Mouse (Mus musculus): ENCODE measurements around the gene Dcakd. TPM values are rescaled to one million over a fixed set of nuclear protein-coding genes. Genes with fewer than 3 reads are reported as not detected.

Dcakd gene
- total RNA-seq, 2 experiments from 2014 or later = 117 to 118 TPM

GRCm38 (mm10) chr11:102946265-102946991, 81.7 kb downstream of the Dcakd start, which contains the start of gene C1ql1:
Gene C1ql1, minus strand, starts transcription at chr11:102946688.
- DNase-seq (ENCODE audit: low spot score in 2 of 2) = peak; percentile 68 to 82

GRCm38 (mm10) chr11:102945306-102946264, 82.5 kb downstream of the Dcakd start:
- no peak for DNase-seq (ENCODE audit: low spot score in 2 of 2)

Small RNAs within 50 kb of the gene (microRNA-seq; reads per million reads assigned to microRNA genes)
- gene Mir6931 = 0 reads per million in 2 experiments

Other genes starting within 250 kb of the Dcakd start
- gene Gjc1, start 208.6 kb downstream of the Dcakd start, total RNA-seq (2021) = 10 to 100 TPM; 15.4 to 17.6 TPM
- gene Higd1b, start 192.5 kb downstream of the Dcakd start, total RNA-seq (2021) = 10 to 100 TPM in 1 of 2 experiments, 1 to 10 TPM in 1; 9.3 to 11.1 TPM
- gene Eftud2, start 147.3 kb downstream of the Dcakd start, total RNA-seq (2021) = 100 to 1,000 TPM; 105 to 117 TPM
- gene Ccdc103, start 147.1 kb downstream of the Dcakd start, total RNA-seq (2021) = 1 to 10 TPM; 1.1 to 1.4 TPM
- gene Fam187a, start 143.2 kb downstream of the Dcakd start, total RNA-seq (2021) = not detected
- 100 to 1,000 TPM; 273 to 295 TPM for gene Gfap, start 127.4 kb downstream of the Dcakd start, total RNA-seq (2021)
- gene Kif18b, start 103.2 kb downstream of the Dcakd start, total RNA-seq (2021) = 1 to 10 TPM; 2.6 TPM
- 10 to 100 TPM; 32.3 to 37.5 TPM for gene C1ql1, start 81.6 kb downstream of the Dcakd start, total RNA-seq (2021)
- 10 to 100 TPM; 79.7 to 87.3 TPM for gene Nmt1, start 143 bp downstream of the Dcakd start, total RNA-seq (2021)
- gene Plcd3, start 73.3 kb upstream of the Dcakd start, total RNA-seq (2021) = 10 to 100 TPM; 13.4 to 13.7 TPM
- gene Acbd4, start 73.3 kb upstream of the Dcakd start, total RNA-seq (2021) = 10 to 100 TPM; 63.1 to 66.1 TPM
- gene Hexim1, start 87.9 kb upstream of the Dcakd start, total RNA-seq (2021) = 10 to 100 TPM; 38.0 to 38.7 TPM
- 10 to 100 TPM; 14.4 to 16.9 TPM for gene Hexim2, start 104.1 kb upstream of the Dcakd start, total RNA-seq (2021)
- gene Fmnl1, start 142.8 kb upstream of the Dcakd start, total RNA-seq (2021) = 10 to 100 TPM; 83.4 to 87.0 TPM
- 1 to 10 TPM; 1.8 TPM for gene 1700023F06Rik, start 180.2 kb upstream of the Dcakd start, total RNA-seq (2021)
- gene Spata32, start 190.1 kb upstream of the Dcakd start, total RNA-seq (2021) = 1 to 10 TPM; 1.3 to 1.4 TPM
- 1 to 10 TPM; 3.7 to 3.8 TPM for gene Map3k14, start 239.1 kb upstream of the Dcakd start, total RNA-seq (2021)